9 mouse cellular contexts compared by ENCODE assay signal in genomic region chr1:120357371-120358274, GRCm38 (mm10). TPM values are rescaled to one million over a fixed set of nuclear protein-coding genes. Genes with fewer than 3 reads are reported as not detected.
DNase-seq lines count a peak whose midpoint lies in the region; ATAC-seq and TF ChIP-seq lines count a peak whose summit lies in the region.
"Had no signal": no experiment of that assay in that cellular context is flagged by ENCODE, and none has a peak within 500 bp of the region (broad histone marks: within the 10 kb centered on the region; RNA-seq: fewer than 3 reads in every experiment).

No protein-coding gene starts in this region.

- TF ChIP-seq EP300 in heart, postnatal 0 days (IDR thresholded peaks at IDR 0.05; ENCODE audit: low read depth): no peak

- H3K9me3 ChIP-seq in embryonic facial prominence, embryonic 14.5 days (ENCODE audit: control insufficient read depth, low read length): no peaks in the 10 kb centered on the region
- H3K9me3 ChIP-seq in heart, postnatal 0 days (replicated peaks; ENCODE audit: control insufficient read depth, low read length): no peaks in the 10 kb centered on the region
- H3K9me3 ChIP-seq in lung, embryonic 14.5 days (ENCODE audit: low read depth, low read length): no peaks in the 10 kb centered on the region

- H3K27me3 ChIP-seq in kidney, adult 2 months (replicated peaks; ENCODE audit: control insufficient read depth, insufficient read depth, low read length): no peaks in the 10 kb centered on the region
- no peaks in the 10 kb centered on the region for H3K27me3 ChIP-seq in embryonic facial prominence, embryonic 14.5 days (replicated peaks; ENCODE audit: control insufficient read depth, insufficient read depth, low read length)
- no peaks in the 10 kb centered on the region for H3K27me3 ChIP-seq in heart, postnatal 0 days (ENCODE audit: control insufficient read depth, insufficient read depth, low read length)
- no peaks in the 10 kb centered on the region for H3K27me3 ChIP-seq in lung, embryonic 14.5 days (ENCODE audit: insufficient read depth, low read length)

- H3K4me1 ChIP-seq in kidney, adult 2 months (ENCODE audit: control insufficient read depth, insufficient read depth, low read length): no peaks in the 10 kb centered on the region
- H3K4me1 ChIP-seq in embryonic facial prominence, embryonic 14.5 days (ENCODE audit: control insufficient read depth, insufficient read depth, low read length): no peaks in the 10 kb centered on the region
- H3K4me1 ChIP-seq in heart, postnatal 0 days (ENCODE audit: control insufficient read depth, insufficient read depth): no peaks in the 10 kb centered on the region
- no peaks in the 10 kb centered on the region for H3K4me1 ChIP-seq in lung, embryonic 14.5 days (ENCODE audit: insufficient read depth)

- 15% methylated on average over 16 of the region's 16 CpGs for WGBS in kidney, adult 2 months
- 11% methylated on average over 16 of the region's 16 CpGs for WGBS in embryonic facial prominence, embryonic 14.5 days
- 9% methylated on average over 16 of the region's 16 CpGs for WGBS in heart, postnatal 0 days
- WGBS in lung, embryonic 14.5 days: 10% methylated on average over 16 of the region's 16 CpGs

- H3K9ac ChIP-seq in embryonic facial prominence, embryonic 14.5 days (ENCODE audit: low read depth, low read length): no peak overlapping the region
- no peak overlapping the region for H3K9ac ChIP-seq in heart, postnatal 0 days (replicated peaks; ENCODE audit: low read depth, low read length)
- H3K9ac ChIP-seq in lung, embryonic 14.5 days: no peak overlapping the region

- H3K36me3 ChIP-seq in kidney, adult 2 months (ENCODE audit: control insufficient read depth, insufficient read depth, low read length): no peaks in the 10 kb centered on the region
- H3K36me3 ChIP-seq in embryonic facial prominence, embryonic 14.5 days (ENCODE audit: control insufficient read depth, insufficient read depth, low read length): no peaks in the 10 kb centered on the region
- H3K36me3 ChIP-seq in heart, postnatal 0 days (replicated peaks; ENCODE audit: control insufficient read depth, insufficient read depth, low read length): no peaks in the 10 kb centered on the region
- no peaks in the 10 kb centered on the region for H3K36me3 ChIP-seq in lung, embryonic 14.5 days (ENCODE audit: insufficient read depth)

- no peak overlapping the region for H3K4me3 ChIP-seq in kidney, adult 2 months (ENCODE audit: insufficient read depth, low read depth, low read length)
- no peak overlapping the region for H3K4me3 ChIP-seq in embryonic facial prominence, embryonic 14.5 days (ENCODE audit: low read depth, low read length)
- H3K4me3 ChIP-seq in heart, postnatal 0 days (ENCODE audit: low read depth, low read length): peak overlapping the region; percentile 38
- H3K4me3 ChIP-seq in lung, embryonic 14.5 days (ENCODE audit: low read depth, low read length): no peak overlapping the region

- peak; percentile 4 for DNase-seq in kidney, adult 2 months
- DNase-seq in kidney, adult 18-20 months: no peak
- peak; percentile 66 for DNase-seq in embryonic facial prominence, embryonic 14.5 days (ENCODE audit: low spot score)
- DNase-seq in heart, postnatal 0 days (ENCODE audit: low spot score): peak; percentile 29
- DNase-seq in layer of hippocampus, postnatal 10 days (ENCODE audit: low spot score in 2 of 2): peak; percentile 47 to 62
- peak; percentile 83 for DNase-seq in lung, embryonic 14.5 days
- peak; percentile 63 to 65 for DNase-seq in right cerebral cortex, postnatal 10 days (ENCODE audit: low spot score in 2 of 2)
- DNase-seq in MN1 (ENCODE audit: low spot score): no peak

- H3K4me2 ChIP-seq in embryonic facial prominence, embryonic 14.5 days (ENCODE audit: low read depth, low read length): peak overlapping the region; percentile 31
- peak overlapping the region; percentile 54 for H3K4me2 ChIP-seq in heart, postnatal 0 days (ENCODE audit: low read depth, low read length)
- H3K4me2 ChIP-seq in lung, embryonic 14.5 days: peak overlapping the region; percentile 23; the same call in 1 of the 2 replicates

- TF ChIP-seq CTCF in kidney, adult 2 months (conservative IDR thresholded peaks at IDR 0.05; ENCODE audit: insufficient read depth, insufficient read length, low read depth, low read length): no peak
- no peak for TF ChIP-seq CTCF in heart, postnatal 0 days (IDR thresholded peaks at IDR 0.05; ENCODE audit: low read depth)
- no peak for TF ChIP-seq CTCF in lung, embryonic 14.5 days (IDR thresholded peaks at IDR 0.05; ENCODE audit: low read depth)

- H3K27ac ChIP-seq in kidney, adult 2 months (ENCODE audit: insufficient read depth, low read depth, low read length): no peak overlapping the region
- no peak overlapping the region for H3K27ac ChIP-seq in embryonic facial prominence, embryonic 14.5 days (replicated peaks; ENCODE audit: low read depth, low read length)
- H3K27ac ChIP-seq in heart, postnatal 0 days (ENCODE audit: low read depth): no peak overlapping the region
- H3K27ac ChIP-seq in lung, embryonic 14.5 days (ENCODE audit: low read depth): peak overlapping the region; percentile 51

- TF ChIP-seq POLR2A in kidney, adult 2 months (IDR thresholded peaks at IDR 0.05; ENCODE audit: low read depth, low read length): no peak

- ATAC-seq in embryonic facial prominence, embryonic 14.5 days (ENCODE audit: low read depth): peak; percentile 89
- peak; percentile 73 for ATAC-seq in heart, postnatal 0 days (ENCODE audit: insufficient read depth, low read depth)
- peak; percentile 99 for ATAC-seq in lung, embryonic 14.5 days (ENCODE audit: insufficient read depth)

RNA-seq across cellular contexts. Expression of gene C1ql2, which starts 17.2 kb away (rescaled TPM):
- polyA plus RNA-seq in kidney, adult 2 months (2012; rRNA removed): 0.08 TPM in 1 of 2 replicates, not detected in the other
- 0.08 TPM in 1 of 2 replicates, not detected in the other for polyA plus RNA-seq in embryonic facial prominence, embryonic 14.5 days (2014; fragmentation: Nextera tagmentation; extraction: Ambion mirVana)
- not detected in 2 replicates for total RNA-seq in heart, postnatal 0 days (2014; rRNA removed; ENCODE audit: low replicate concordance)
- not detected in 2 replicates for polyA plus RNA-seq in heart, postnatal 0 days (2015; fragmentation: Nextera tagmentation; extraction: Ambion mirVana)
- 10 to 100 TPM; 21.3 to 22.5 TPM for total RNA-seq in layer of hippocampus, postnatal 10 days (2021)
- polyA plus RNA-seq in lung, embryonic 14.5 days (2014; fragmentation: Nextera tagmentation; extraction: Ambion mirVana): 0.12 and 0.20 TPM in 2 replicates
- total RNA-seq: hematopoietic stem cell, adult 5-6 weeks had no signal

Comparison
In these comparisons a context has a peak if more than half of its experiments do, and no peak if none do; other contexts are left out.
1. DNase-seq: peak in kidney, adult 2 months (single experiment), embryonic facial prominence, embryonic 14.5 days (single experiment), heart, postnatal 0 days (single experiment), layer of hippocampus, postnatal 10 days (2 of 2), lung, embryonic 14.5 days (single experiment) and right cerebral cortex, postnatal 10 days (2 of 2); none in kidney, adult 18-20 months (single experiment) and MN1 (single experiment).
2. Peak in every context shown above with its lines, with median percentiles within 50 percentile points of each other: ATAC-seq and H3K4me2 ChIP-seq.